Mouse (Mus musculus) adrenal gland, adult 8-10 months (tissue): Measurements from ENCODE around the gene Ext2. TPM values are rescaled to one million over a fixed set of nuclear protein-coding genes. Genes with fewer than 3 reads are reported as not detected.

Experiments used
- DNase-seq: peaks from one replicate; pipeline ENCODE4 v3.0.0; 2022
- total RNA-seq, 4 experiments: library from RNA; stranded (reverse); gene quantifications; 2 replicates each; pipeline ENCODE4 v1.2.4; 2022

Gene Ext2
- total RNA-seq, 4 experiments from 2014 or later, result 98.9 to 144 (median 104) TPM

GRCm38 (mm10) chr2:93737146-93737545 is 85.2 kb downstream of the Ext2 start:
- no peak for DNase-seq

DNA sequence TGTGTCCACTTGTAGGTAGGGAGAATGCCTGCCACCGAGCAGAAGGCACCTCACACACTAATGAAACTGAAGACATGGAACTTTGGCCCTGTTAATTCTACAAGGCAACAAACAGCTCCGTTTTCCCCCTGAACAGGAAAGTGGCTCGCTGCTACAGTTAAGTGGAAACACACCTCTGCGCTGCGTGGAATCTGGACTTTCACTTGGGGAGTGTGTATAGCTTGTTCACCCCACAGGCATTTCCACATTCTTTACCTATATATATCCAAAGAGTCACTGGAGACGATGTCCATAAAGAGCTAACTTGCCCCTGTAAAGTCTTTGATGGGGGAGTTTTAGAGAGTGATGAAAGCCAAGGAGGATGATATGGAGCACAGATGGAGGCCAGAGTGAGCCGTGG is 89.7 kb downstream of the Ext2 start:
- no peak for DNase-seq

- no peak for DNase-seq
These were observed 92.8 kb downstream of the Ext2 start for GRCm38 (mm10) chr2:93729585-93729984.

GRCm38 (mm10) chr2:93723138-93723744 is 99.1 kb downstream of the Ext2 start:
- DNase-seq, result no peak

DNA sequence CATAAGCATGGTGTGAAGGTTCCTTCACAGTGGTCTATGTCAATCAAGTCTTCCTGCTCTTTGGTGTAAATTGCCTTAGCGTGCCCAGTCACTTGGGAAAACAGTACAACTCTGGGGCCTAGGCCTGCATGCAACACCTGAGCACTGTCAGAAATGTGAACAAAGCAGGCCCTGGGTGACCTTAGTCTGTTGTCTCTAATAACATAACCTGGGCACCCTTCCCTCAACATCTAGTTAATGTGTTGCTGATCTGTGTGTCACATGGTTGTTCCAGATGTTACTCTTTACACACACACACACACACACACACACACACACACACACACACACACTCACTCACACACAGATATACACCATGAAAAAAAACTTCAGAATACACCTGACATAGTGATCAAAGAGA is 101.4 kb downstream of the Ext2 start:
- DNase-seq, result no peak

GRCm38 (mm10) chr2:93719792-93720675 is 102.3 kb downstream of the Ext2 start:
- DNase-seq, result no peak

- DNase-seq, result no peak
These were observed 109.1 kb downstream of the Ext2 start for GRCm38 (mm10) chr2:93713267-93713666.

GRCm38 (mm10) chr2:93711460-93711859 is 110.9 kb downstream of the Ext2 start:
- DNase-seq, result no peak

DNA sequence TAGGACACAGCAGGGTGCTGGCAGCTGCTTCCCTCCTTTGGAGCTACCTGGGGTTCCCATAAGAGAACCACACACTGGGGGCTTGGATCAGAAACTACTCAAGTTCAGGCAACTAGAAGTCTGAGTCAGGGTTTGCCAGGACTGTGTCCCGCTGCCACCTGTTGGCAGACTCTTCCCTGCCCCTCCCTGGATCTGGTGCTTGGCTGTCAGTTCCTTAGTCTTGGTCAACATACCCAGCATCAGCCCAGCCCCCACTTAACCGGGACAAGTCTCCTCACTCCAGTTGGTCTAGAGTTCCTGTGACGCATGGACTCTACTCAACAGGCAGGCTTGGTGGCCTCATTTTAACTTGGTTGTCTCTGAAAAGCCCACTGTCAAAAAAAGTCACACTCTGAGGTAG is 112.7 kb downstream of the Ext2 start:
- DNase-seq, result no peak

DNA sequence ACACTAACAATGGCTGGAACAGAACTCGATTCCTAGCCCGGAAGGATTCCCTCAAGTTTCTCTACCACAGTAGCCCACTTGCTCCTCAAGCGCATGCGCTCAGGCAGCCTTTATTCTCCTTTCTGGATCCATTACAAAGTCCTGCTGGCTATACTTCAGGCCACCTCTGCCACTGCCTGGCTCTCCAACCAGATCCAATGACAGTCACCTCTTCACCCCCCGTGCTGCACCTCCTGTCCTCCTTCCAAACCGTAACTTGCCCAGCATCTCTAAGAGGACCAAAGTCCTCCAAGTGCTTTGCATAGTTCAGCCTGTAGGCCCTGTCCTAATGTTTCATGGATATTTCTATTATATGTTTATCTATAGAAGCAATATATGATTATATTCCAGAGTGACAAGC is 113.1 kb downstream of the Ext2 start:
- DNase-seq, result no peak

DNA sequence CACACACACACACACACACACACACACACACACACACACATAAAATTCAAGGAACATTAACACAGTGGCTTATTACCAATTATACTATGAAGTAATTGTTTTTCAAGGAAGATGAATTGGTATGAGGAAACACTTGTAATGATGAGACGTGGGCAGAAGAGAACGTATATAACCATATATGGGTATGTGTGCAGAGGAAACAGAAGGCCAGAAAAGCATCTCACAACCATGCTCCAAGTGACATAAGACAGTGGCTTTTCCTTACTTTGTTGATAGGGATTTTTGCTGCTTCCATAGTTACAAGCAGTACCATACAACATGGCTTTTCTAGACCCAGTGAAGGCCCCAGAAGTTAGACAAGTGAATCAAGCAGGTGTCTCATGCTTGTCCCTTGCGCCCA is 115.5 kb downstream of the Ext2 start:
- no peak for DNase-seq

GRCm38 (mm10) chr2:93706407-93706806 is 116.0 kb downstream of the Ext2 start:
- no peak for DNase-seq

DNA sequence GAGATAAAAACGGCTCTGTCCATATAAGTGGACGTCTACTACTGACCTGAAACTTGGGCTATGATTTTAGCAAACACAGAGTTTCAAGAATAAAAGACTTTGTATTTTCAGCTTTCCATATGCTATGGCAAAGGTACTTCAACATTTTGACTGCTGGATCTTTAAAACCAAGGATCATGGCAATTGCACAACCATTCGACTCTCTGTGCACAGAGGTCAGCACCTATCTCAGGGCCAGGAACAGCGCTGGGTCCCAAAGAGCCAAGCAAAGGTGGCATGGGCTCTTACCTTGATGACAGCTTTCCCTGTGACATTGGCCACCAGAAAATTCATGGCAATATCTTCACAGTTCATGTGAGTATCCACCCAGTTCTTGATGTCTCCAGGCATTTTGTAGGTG is 118.2 kb downstream of the Ext2 start:
- no peak for DNase-seq

GRCm38 (mm10) chr2:93702936-93703926 is 119.1 kb downstream of the Ext2 start:
- DNase-seq, result no peak

GRCm38 (mm10) chr2:93699346-93699745 is 123.0 kb downstream of the Ext2 start:
- no peak for DNase-seq

DNA sequence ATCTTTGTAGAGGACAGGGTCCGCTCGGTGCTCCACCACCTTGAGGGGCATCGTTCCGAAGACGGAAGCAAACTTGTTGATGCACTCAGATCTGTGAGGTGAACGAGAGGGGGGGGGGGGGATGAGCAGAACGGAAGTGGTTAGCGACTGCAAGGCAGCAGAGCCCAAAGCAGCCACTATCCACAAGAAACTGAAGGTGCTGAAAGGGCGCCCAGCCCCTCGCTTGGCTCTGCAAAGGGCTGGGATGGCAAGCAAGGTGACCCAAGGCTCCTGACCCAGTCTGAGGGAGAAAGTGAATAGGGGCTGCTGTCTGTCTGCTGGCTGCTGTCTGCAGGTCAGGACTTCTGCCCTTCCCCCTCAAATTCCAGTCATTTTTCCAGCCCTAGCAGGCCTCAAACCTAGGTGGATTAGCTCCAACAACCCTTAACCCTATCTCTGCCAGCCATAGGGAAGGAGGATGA is 126.2 kb downstream of the Ext2 start:
- DNase-seq, result no peak

DNA sequence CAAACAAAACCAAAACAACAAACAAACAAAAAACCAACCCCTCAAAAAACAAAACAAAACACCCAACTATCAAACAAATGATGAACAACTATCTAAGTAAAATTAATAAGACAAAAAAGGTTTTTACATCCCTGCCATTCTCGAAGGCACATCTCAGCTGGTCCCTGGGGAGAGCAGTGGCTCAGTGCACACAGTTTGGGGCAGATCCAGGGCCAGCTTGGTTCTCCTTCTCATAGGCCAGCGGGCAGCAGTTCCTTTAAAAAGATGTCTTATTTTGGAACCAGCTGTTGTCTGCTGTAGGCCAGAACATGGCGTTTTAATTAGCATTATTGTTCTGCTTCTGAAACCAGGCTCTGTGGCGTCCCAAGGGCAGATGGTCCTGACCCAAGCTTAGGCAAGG is 129.3 kb downstream of the Ext2 start:
- no peak for DNase-seq

DNA sequence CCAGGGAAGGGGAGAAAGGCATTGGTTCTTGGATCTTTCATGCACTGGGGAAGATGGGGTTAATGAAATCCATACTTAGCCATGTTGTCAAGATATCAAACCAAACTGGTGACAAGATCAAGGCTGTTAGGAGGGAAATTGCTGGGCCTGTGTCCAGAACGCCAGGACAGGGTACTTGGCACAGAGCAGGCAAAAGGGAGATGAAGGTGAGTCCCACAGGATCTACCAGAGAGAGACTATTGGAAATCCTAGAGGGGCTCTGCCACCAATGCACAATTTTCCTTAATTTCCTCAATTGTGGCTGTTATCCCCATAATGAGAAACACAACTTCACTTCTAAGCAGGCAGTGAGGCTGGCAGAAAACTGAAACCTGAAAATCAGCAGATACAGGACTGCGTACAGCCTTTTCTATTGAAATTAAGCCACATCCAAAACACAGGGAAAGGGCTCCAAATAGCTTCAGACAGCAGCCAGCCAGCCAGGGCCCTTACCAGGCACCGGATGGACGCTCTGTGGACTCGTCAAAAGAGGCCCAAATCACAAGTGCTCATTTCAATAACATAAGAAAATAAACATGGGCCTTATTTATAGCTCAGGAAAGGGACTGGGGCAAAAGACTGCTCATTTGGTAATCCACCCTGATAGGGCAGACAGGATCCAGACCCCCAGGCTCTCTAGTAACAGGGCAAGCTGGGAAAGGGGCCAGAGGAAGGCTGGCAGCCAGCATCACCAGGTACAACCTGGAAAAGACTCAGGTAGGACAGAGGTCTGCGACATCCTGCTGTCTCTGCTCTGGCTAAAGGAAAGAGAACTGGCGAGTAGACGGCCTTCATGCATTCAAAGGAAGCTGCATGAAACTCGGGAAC is 132.1 kb downstream of the Ext2 start:
- DNase-seq, result no peak

DNA sequence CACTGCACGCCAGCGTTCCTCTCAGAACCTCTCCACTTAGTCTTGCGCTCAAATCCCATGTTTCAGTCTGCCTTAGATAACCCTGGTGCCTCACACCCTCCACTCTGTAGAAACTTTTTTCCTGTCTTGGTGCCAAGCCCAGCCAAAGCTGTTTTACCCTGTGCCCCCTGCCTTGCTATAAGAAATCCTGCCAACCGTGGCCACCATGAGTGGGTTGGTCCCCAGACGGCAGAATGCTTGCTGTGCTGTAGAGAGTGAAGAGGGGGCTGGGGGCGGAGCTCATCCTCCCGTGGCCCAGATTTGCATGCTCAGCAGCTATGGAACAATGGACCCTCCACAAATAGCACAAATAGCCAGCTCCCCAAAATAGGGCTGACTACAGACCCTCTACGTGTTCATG is 138.7 kb downstream of the Ext2 start:
- DNase-seq, result no peak

GRCm38 (mm10) chr2:93682601-93683202 is 139.7 kb downstream of the Ext2 start:
- no peak for DNase-seq

DNA sequence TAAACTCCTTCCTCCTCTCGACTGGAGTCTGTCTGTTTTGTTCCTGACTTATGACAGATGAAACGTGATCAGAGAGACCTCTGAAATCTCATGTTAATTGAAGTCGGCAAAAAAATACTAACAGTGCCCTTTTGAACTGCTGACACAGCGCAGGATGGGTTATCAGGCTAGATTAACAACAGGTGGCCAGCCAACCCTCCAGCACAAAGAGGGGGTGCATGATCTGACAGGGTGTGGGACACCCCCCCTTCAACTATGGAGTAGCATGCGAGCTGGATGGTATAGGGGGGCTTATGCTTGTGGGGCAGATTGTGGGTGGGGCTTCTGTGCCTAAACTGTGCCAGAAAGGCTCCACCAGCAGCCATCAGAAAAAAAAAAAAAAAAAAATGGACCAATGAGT is 141.0 kb downstream of the Ext2 start:
- no peak for DNase-seq
